Mouse (Mus musculus): ENCODE data around the gene Kpna6. TPM values are rescaled to one million over a fixed set of nuclear protein-coding genes. Genes with fewer than 3 reads are reported as not detected.

Kpna6 gene
- polyA plus RNA-seq (2015; fragmentation: Nextera tagmentation; extraction: Ambion mirVana) = 13.8 and 15.4 TPM in 2 replicates

GRCm38 (mm10) chr4:129672083-129672877 lies at the start of gene Kpna6:
Gene Kpna6 (minus strand): TSS chr4:129672767.

DNA sequence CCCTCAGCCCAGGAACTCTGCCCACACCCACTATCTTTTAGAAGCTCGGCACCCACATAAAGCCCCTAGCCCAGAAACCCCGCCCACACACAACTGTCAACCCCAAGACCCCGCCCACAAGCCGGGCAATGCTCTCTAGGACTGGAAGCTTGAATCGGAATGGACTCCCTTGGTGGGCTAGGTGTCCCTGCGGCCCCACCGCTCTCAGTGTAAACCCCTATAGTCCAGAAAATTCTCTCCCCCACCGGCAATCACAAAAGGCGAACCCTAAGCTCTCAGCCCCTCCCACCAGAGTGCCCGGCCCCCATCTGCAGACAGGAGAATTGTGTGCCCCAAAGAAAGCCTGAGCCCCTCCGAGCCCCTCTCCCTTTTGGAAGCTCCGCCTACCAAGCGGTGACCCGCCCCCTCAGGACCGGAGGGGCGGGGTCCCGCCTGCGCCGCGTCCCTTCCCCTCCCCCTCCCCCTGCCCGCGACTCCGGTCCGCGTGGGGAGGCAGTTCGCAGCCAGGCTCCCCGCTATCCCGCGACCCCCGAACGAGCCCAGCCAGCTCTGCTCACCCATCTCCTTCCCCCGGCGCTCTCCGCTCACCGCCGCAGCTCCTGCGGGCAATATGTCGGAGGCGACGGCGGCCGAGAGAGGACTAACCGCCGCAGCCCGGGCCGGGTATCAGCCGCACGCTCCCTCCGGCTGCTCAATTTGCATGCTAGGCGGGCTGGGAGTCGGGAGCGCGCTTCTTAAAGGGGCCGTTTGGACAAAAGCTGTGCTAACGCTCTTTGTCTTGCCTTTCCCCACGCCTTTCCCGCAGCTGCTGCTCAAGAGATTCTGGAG lies 23.8 kb upstream of the Kpna6 start, which contains the start of gene Tmem39b:
Tmem39b (minus strand) TSS at position 681 of the 828 bp plus-strand sequence.

GRCm38 (mm10) chr4:129640638-129641467 lies 31.7 kb downstream of the Kpna6 start, which contains the start of gene Txlna:
Gene Txlna (minus strand): TSS chr4:129641065.

GRCm38 (mm10) chr4:129623681-129624091 lies 48.9 kb downstream of the Kpna6 start, which contains the start of gene Ccdc28b:
Gene Ccdc28b (minus strand): TSS chr4:129623947.

DNA sequence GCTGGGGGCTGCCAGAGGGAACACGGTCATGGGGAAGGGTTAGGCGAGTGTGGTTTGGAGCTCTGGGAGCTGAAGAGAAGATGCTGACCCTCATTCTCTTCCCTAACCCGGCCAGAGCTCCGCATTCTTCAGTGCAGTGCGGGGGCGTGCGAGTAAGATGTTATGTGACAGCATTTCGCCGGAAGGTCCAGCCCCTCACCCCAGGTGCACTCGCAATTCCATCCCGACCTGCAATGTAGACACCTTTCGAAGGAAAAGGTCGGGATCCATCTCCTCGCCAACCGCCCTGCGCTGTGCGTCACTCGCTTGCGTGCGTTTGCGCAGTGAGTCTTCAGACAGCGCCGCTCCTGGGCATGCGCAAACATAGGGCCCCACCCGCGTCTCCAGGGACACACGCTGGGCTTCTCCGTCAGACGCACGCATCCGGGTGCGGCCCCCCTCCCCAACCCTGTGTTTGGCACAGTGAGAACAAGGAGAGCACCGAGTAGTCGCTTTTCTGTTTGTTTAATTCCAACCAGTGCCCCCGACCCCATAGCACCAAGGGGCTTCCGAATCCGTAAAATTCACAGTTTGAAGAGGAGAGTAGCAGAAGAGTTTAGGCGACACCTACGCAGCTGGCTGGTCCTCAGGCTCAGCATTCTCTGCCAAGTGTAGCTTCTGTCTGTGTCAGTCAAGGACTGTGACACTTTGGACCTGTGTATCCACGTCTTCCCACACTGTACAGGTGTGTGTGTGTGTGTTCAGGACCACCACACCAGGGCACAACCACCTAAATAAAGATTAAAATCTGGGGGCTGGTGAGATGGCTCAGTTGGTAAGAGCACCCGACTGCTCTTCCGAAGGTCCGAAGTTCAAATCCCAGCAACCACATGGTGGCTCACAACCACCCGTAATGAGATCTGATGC lies 53.5 kb downstream of the Kpna6 start, which contains the start of gene Iqcc:
Iqcc (minus strand) TSS at position 314 of the 906 bp plus-strand sequence.

GRCm38 (mm10) chr4:129614093-129614492 lies 58.5 kb downstream of the Kpna6 start, which contains the start of gene Dcdc2b:
Gene Dcdc2b (minus strand): TSS chr4:129614257.

GRCm38 (mm10) chr4:129600233-129601158 lies 72.1 kb downstream of the Kpna6 start, which contains the start of the genes Eif3i and Tmem234:
Gene Eif3i (minus strand): TSS chr4:129600648.
Gene Tmem234 (plus strand): TSS chr4:129600668.

Small RNA genes lying within 50 kb of the gene (microRNA-seq; reads per million reads assigned to microRNA genes)
- 0.10 to 0.42 reads per million in 2 experiments for gene Mir7016

Other genes with a start within 250 kb of the Kpna6 start
- not detected in 2 replicates for gene Zbtb8b, start 231.9 kb downstream of the Kpna6 start, polyA plus RNA-seq (2015; fragmentation: Nextera tagmentation; extraction: Ambion mirVana)
- 16.8 and 20.1 TPM in 2 replicates for gene Bsdc1, start 211.2 kb downstream of the Kpna6 start, polyA plus RNA-seq (2015; fragmentation: Nextera tagmentation; extraction: Ambion mirVana)
- gene Tssk3, start 181.7 kb downstream of the Kpna6 start, polyA plus RNA-seq (2015; fragmentation: Nextera tagmentation; extraction: Ambion mirVana) = not detected in 2 replicates
- gene Fam229a, start 181.6 kb downstream of the Kpna6 start, polyA plus RNA-seq (2015; fragmentation: Nextera tagmentation; extraction: Ambion mirVana) = not detected in 2 replicates
- 75.3 and 95.8 TPM in 2 replicates for gene Marcksl1, start 159.2 kb downstream of the Kpna6 start, polyA plus RNA-seq (2015; fragmentation: Nextera tagmentation; extraction: Ambion mirVana)
- gene Hdac1, start 130.1 kb downstream of the Kpna6 start, polyA plus RNA-seq (2015; fragmentation: Nextera tagmentation; extraction: Ambion mirVana) = 49.0 and 59.8 TPM in 2 replicates
- gene Lck, start 99.1 kb downstream of the Kpna6 start, polyA plus RNA-seq (2015; fragmentation: Nextera tagmentation; extraction: Ambion mirVana) = 0.78 and 1.2 TPM in 2 replicates
- 1.7 and 2.5 TPM in 2 replicates for gene Fam167b, start 94.2 kb downstream of the Kpna6 start, polyA plus RNA-seq (2015; fragmentation: Nextera tagmentation; extraction: Ambion mirVana)
- 169 and 180 TPM in 2 replicates for gene Eif3i, start 72.1 kb downstream of the Kpna6 start, polyA plus RNA-seq (2015; fragmentation: Nextera tagmentation; extraction: Ambion mirVana)
- 125 and 129 TPM in 2 replicates for gene Tmem234, start 72.1 kb downstream of the Kpna6 start, polyA plus RNA-seq (2015; fragmentation: Nextera tagmentation; extraction: Ambion mirVana)
- 1.8 TPM in 2 replicates for gene Dcdc2b, start 58.5 kb downstream of the Kpna6 start, polyA plus RNA-seq (2015; fragmentation: Nextera tagmentation; extraction: Ambion mirVana)
- 15.0 and 17.6 TPM in 2 replicates for gene Iqcc, start 53.7 kb downstream of the Kpna6 start, polyA plus RNA-seq (2015; fragmentation: Nextera tagmentation; extraction: Ambion mirVana)
- 42.5 and 46.6 TPM in 2 replicates for gene Ccdc28b, start 48.8 kb downstream of the Kpna6 start, polyA plus RNA-seq (2015; fragmentation: Nextera tagmentation; extraction: Ambion mirVana)
- gene Txlna, start 31.7 kb downstream of the Kpna6 start, polyA plus RNA-seq (2015; fragmentation: Nextera tagmentation; extraction: Ambion mirVana) = 25.4 and 27.7 TPM in 2 replicates
- gene Tmem39b, start 24.1 kb upstream of the Kpna6 start, polyA plus RNA-seq (2015; fragmentation: Nextera tagmentation; extraction: Ambion mirVana) = 3.0 and 3.3 TPM in 2 replicates
- 37.6 and 38.5 TPM in 2 replicates for gene Khdrbs1, start 69.5 kb upstream of the Kpna6 start, polyA plus RNA-seq (2015; fragmentation: Nextera tagmentation; extraction: Ambion mirVana)
- 564 and 580 TPM in 2 replicates for gene Ptp4a2, start 138.5 kb upstream of the Kpna6 start, polyA plus RNA-seq (2015; fragmentation: Nextera tagmentation; extraction: Ambion mirVana)